Mouse (Mus musculus) hindbrain, embryonic 11.5 days (tissue): Measurements from ENCODE around the gene Btbd3. TPM values are rescaled to one million over a fixed set of nuclear protein-coding genes. Genes with fewer than 3 reads are reported as not detected.
A peak's percentile ranks its signal among the peaks of the same experiment; 100 is the strongest.
"Not testable (repeated sequence)": the region's sequence is repeated elsewhere in the genome, so short reads cannot be mapped to it uniquely, and the experiment has no call there.

Experiments
- ATAC-seq: fragments of 200-750 bp; cut with Nextera tagmentation; 2 replicates; pipeline ENCODE4 v1.8.0; 2017; ENCODE audit warnings: mild to moderate bottlenecking, moderate TSS enrichment, moderate library complexity; ENCODE audit not compliant: low FRiP score
- DNase-seq: peaks from one replicate; pipeline ENCODE4 v3.0.0-alpha.2; 2015; ENCODE audit warnings: low spot score
- H3K27ac ChIP-seq: fragments of 300-500 bp; sonication (generic); 2 replicates; pipeline ENCODE4 v1.5.1; 2014; ENCODE audit warnings: mild to moderate bottlenecking, low read depth, low read length
- H3K27me3 ChIP-seq: fragments of 300-500 bp; sonication (generic); 2 replicates; pipeline ENCODE4 v1.6.1; 2014; ENCODE audit warnings: mild to moderate bottlenecking, low read length, moderate library complexity, mixed read lengths; ENCODE audit not compliant: control insufficient read depth, insufficient read depth
- H3K36me3 ChIP-seq: fragments of 300-500 bp; sonication (generic); 2 replicates; pipeline ENCODE4 v1.6.1; 2014; ENCODE audit warnings: mild to moderate bottlenecking, low read length, moderate library complexity, mixed read lengths; ENCODE audit not compliant: control insufficient read depth, insufficient read depth
- H3K4me1 ChIP-seq: fragments of 300-500 bp; sonication (generic); replicated peaks from 2 replicates; pipeline ENCODE4 v1.6.1; 2014; ENCODE audit warnings: low read length, mixed read lengths; ENCODE audit not compliant: control insufficient read depth, insufficient read depth
- H3K4me2 ChIP-seq: fragments of 300-500 bp; sonication (generic); replicated peaks from 2 replicates; pipeline ENCODE4 v1.6.1; 2014; ENCODE audit warnings: mild to moderate bottlenecking, low read depth, low read length
- H3K4me3 ChIP-seq: fragments of 300-500 bp; sonication (generic); 2 replicates; pipeline ENCODE4 v1.5.1; 2014; ENCODE audit warnings: low read depth, low read length
- H3K9ac ChIP-seq: fragments of 300-500 bp; sonication (generic); 2 replicates; pipeline ENCODE4 v1.6.1; 2014; ENCODE audit warnings: low read depth, low read length
- H3K9me3 ChIP-seq: fragments of 300-500 bp; sonication (generic); 2 replicates; pipeline ENCODE4 v1.6.1; 2016; ENCODE audit warnings: low read length; ENCODE audit not compliant: control insufficient read depth
- WGBS: fragments of 180-500 bp; shearing (Covaris S2); extraction: QIAGEN DNeasy Blood & Tissue Kit; methylation state at CpG from one replicate; pipeline ENCODE4 v1.1.7; 2014; 5-methylcytosine and 5-hydroxymethylcytosine counted together
- polyA plus RNA-seq: library from polyadenylated mRNA; unstranded; fragments of >200 nt; fragmentation: Nextera tagmentation; extraction: Ambion mirVana; gene quantifications from 2 replicates; pipeline ENCODE4 v1.2.1, GENCODE M21; 2014

Gene Btbd3
- polyA plus RNA-seq, 1 experiment from 2014 or later = 19.3 TPM

DNA sequence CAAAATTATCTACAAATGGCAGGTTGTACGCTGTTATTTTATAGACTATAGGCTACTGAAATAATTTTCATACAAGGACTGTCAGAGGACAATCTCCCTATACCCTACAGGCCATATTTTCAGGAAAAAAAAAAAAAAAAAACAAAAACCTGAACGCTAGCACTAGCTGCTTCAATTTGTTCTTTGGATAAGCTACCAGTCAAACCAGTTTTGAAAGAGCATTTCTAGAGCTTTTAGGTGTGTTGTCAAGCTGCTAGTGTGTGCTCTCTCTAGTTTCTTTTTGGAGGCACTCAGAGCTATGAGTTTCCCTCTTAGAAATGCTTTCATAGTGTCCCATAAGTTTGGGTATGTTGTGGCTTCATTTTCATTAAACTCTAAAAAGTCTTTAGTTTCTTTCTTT is 77.8 kb downstream of the Btbd3 start:
- not testable (repeated sequence) for H3K27me3 ChIP-seq, H3K9ac ChIP-seq, ATAC-seq, H3K4me3 ChIP-seq, H3K27ac ChIP-seq, H3K9me3 ChIP-seq, H3K4me2 ChIP-seq, H3K4me1 ChIP-seq, DNase-seq, H3K36me3 ChIP-seq
- WGBS = 84% methylated on average over 2 of the region's 2 CpGs

DNA sequence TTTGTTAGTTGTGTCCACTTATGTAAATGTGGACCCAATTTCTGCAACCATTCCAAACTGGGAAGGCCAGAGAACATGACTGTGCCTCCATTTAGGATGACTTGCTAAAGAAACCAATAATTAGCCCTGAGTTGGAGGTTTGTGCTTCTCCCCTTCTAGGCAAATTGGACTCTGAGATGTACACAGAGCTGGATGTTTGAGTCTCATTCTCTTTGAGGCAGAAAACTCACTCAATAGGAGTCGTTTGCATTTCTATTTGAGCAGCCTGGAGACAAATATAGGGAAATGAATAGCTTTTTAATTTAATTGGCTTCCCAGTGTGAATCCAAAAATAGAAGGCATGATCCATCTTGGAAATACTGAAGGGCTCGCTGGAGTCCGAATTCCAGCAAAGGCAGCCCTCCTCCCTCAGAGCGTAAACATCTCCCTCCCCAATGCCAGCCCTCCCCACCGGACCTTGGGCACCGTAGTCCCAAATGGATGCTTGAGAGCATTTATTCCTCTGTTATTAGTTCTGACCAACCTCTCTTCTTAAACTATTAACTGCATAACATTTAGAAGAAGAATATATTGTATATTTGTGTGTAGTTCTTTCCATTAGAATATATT is 81.6 kb downstream of the Btbd3 start:
- Histone ChIP-seq H3K4me2 (no peak overlapping the region), H3K9ac (no peak overlapping the region), H3K27me3 (no peaks in the 10 kb centered on the region), H3K4me1 (no peaks in the 10 kb centered on the region), H3K27ac (no peak overlapping the region), H3K4me3 (no peak overlapping the region), H3K36me3 (no peaks in the 10 kb centered on the region), H3K9me3 (no peaks in the 10 kb centered on the region)
- WGBS = 65% methylated on average over 6 of the region's 6 CpGs
- ATAC-seq = no peak
- DNase-seq = no peak

DNA sequence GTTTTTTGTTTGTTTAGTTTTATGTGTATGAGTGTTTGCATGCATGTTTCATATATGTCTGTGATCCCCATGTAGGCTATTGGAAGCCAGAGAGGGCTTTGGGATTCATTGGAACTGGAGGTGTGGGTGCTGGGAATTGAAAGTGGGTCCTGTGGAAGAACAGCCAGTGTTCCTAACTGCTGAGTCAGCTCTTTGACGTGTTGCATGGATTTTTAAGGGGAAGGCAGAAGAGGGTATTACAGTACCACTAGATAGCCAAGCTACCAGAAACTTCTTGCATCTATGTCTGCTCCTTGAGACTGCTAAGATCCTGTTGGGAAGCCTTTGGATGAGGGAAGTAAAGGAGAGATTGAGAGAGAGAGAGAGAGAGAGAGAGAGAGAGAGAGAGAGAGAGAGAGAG is 82.2 kb downstream of the Btbd3 start:
- Histone ChIP-seq H3K27ac (no peak overlapping the region), H3K9me3 (no peaks in the 10 kb centered on the region), H3K27me3 (no peaks in the 10 kb centered on the region), H3K9ac (no peak overlapping the region), H3K4me2 (no peak overlapping the region), H3K4me1 (no peaks in the 10 kb centered on the region), H3K4me3 (no peak overlapping the region), H3K36me3 (no peaks in the 10 kb centered on the region)
- no peak for DNase-seq
- WGBS = 71% methylated on average over 1 of the region's 1 CpGs
- ATAC-seq = no peak

DNA sequence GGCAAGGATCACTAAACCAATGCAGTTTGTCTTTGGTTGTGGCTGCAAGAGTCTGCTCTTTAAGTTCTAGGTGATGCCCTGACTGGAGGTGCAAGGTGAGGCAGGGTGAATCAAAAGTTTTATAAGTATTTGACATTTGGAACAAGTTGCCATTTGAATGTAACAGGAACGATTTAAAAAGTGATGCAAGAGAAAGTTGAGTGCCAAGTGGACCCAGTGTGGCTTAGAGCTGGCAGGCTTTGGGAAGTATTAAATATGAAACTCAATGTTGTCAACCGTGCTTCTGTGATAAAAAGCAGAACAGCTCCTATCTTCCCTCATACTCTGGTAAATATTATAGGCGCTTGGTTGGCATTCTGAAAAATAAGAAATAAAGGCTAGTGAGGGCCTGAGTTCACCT is 99.0 kb downstream of the Btbd3 start:
- no peaks in the 10 kb centered on the region for H3K27me3 ChIP-seq
- WGBS = 93% methylated on average over 3 of the region's 3 CpGs

DNA sequence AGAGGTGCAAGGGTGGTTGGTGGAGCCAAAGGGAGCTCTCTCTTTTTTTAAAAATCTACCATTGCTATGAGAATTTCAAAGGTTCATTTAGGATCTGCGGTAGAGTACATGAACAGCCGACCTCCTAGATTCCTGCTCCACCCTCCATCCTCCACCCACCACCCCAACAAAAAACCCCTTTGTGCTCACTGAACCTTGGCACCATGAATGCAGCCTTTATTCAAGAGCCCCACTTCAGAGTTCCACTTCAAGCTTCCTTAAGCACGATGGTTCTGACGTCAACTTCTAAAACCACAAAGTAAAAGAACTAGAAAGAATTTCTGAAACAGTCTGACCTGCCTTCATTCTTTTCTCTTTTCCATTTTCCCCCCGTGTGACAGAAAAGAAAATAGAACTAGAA is 106.1 kb downstream of the Btbd3 start:
- WGBS = 42% methylated on average over 5 of the region's 5 CpGs
- peak; percentile 62 for ATAC-seq
- DNase-seq = no peak
- Histone ChIP-seq H3K9me3 (no peaks in the 10 kb centered on the region), H3K4me3 (no peak overlapping the region), H3K27ac (no peak overlapping the region), H3K9ac (no peak overlapping the region), H3K4me2 (no peak overlapping the region), H3K27me3 (no peaks in the 10 kb centered on the region), H3K36me3 (no peaks in the 10 kb centered on the region), H3K4me1 (no peaks in the 10 kb centered on the region)

More for the DNA sequence above, 99.0 kb downstream of the Btbd3 start:
- Histone ChIP-seq H3K9me3 (no peaks in the 10 kb centered on the region), H3K4me1 (no peaks in the 10 kb centered on the region), H3K4me2 (no peak overlapping the region), H3K36me3 (no peaks in the 10 kb centered on the region), H3K9ac (no peak overlapping the region), H3K4me3 (no peak overlapping the region), H3K27ac (no peak overlapping the region)
- ATAC-seq = no peak
- no peak for DNase-seq

DNA sequence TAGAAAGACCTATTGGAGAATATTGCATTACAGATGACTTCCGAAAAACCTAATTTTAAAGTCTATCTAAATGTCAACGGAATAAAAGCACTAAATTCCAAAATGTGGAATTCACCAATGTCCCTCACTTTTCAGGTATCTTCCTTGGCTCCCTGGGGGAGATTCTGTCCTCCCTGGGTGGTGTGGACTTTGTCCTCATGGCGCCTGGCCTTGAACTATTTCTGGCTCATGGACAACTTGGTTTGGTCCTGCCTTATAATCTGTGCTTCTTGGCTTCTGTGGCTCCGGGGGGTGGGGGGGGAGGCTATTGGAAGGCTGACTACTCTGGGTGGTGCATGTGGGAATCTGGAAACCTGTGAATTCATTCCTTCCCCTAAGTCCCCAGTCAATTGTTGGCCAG is 109.0 kb downstream of the Btbd3 start:
- no peak overlapping the region for H3K4me3 ChIP-seq
- DNase-seq = no peak
- no peak overlapping the region for H3K9ac ChIP-seq
- H3K9me3 ChIP-seq = no peaks in the 10 kb centered on the region
- H3K27ac ChIP-seq = no peak overlapping the region
- H3K27me3 ChIP-seq = no peaks in the 10 kb centered on the region
- no peaks in the 10 kb centered on the region for H3K4me1 ChIP-seq
- no peak for ATAC-seq
- no peak overlapping the region for H3K4me2 ChIP-seq
- H3K36me3 ChIP-seq = no peaks in the 10 kb centered on the region
- 88% methylated on average over 4 of the region's 4 CpGs for WGBS

DNA sequence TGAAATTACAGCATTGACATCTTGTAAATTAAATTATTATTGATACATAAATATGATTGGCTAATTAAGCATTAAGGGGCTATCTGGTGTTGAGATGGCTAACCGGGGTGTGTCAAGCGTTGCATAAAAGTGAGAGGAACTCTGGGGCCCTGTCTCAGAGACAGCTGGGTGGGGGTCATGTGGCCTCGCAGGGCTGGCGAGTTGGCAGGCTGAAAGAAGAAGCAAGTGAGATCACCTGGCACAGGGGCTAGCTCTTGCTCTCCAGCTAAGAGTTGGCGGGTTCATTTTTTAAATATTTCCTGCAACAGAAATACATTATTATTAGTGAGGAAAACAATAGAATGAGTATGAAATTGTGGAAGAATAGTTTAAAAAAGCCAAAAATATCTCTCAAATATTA is 118.2 kb downstream of the Btbd3 start:
- no peak overlapping the region for H3K27ac ChIP-seq
- no peak overlapping the region for H3K4me2 ChIP-seq
- H3K9ac ChIP-seq = no peak overlapping the region
- H3K4me1 ChIP-seq = no peaks in the 10 kb centered on the region
- no peaks in the 10 kb centered on the region for H3K27me3 ChIP-seq
- 87% methylated on average over 5 of the region's 5 CpGs for WGBS
- DNase-seq (no peak), ATAC-seq (no peak)
- no peak overlapping the region for H3K4me3 ChIP-seq
- no peaks in the 10 kb centered on the region for H3K36me3 ChIP-seq
- no peaks in the 10 kb centered on the region for H3K9me3 ChIP-seq

DNA sequence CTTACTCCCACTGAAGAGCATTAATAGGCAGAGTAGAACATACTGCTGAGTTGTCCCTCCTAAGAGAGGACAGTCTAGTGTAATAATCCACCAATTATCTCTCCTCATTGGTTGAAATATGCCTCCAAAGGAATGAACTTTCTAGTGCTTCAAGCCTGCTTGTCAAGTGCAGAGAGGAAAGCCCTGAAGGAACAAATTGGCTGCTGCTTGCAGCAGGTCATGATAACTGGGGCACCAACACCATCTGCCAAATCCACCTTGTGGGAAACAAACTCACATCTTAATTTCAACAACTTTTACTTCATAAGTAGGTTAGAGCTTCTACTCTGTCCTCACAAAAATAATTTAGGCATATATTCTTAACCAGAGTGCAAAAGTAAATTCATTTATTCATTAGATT is 122.5 kb downstream of the Btbd3 start:
- no peak overlapping the region for H3K9ac ChIP-seq
- H3K4me3 ChIP-seq = no peak overlapping the region
- no peak overlapping the region for H3K27ac ChIP-seq
- ATAC-seq = no peak
- DNase-seq = no peak
- H3K36me3 ChIP-seq = no peaks in the 10 kb centered on the region
- H3K4me2 ChIP-seq = no peak overlapping the region
- H3K27me3 ChIP-seq = no peaks in the 10 kb centered on the region
- no peaks in the 10 kb centered on the region for H3K4me1 ChIP-seq
- H3K9me3 ChIP-seq = no peaks in the 10 kb centered on the region

DNA sequence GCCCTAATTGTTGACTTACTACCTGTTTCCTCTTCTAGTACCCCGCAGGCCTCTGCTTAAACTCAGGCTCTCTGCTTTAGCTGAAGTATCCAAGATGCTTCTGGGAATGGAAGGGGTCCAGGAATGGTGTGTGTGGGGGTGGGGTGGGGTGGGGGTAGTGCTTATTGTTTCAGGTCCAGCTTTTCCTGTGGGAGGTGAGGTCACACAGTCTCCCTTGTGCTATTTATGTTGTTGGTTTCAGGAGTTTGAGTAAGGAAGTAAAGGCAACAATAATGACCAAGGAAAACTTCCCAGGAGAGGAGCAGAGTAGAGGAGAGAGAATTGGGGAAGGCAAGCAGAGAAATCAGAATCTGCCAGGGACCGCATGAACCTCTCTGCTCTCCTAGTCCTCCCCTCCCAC is 128.4 kb downstream of the Btbd3 start:
- no peak overlapping the region for H3K4me3 ChIP-seq
- no peaks in the 10 kb centered on the region for H3K36me3 ChIP-seq
- H3K4me2 ChIP-seq = no peak overlapping the region
- no peaks in the 10 kb centered on the region for H3K27me3 ChIP-seq
- H3K4me1 ChIP-seq = no peaks in the 10 kb centered on the region
- ATAC-seq (no peak), DNase-seq (no peak)
- H3K9me3 ChIP-seq = no peaks in the 10 kb centered on the region
- no peak overlapping the region for H3K9ac ChIP-seq
- no peak overlapping the region for H3K27ac ChIP-seq
- WGBS = 82% methylated on average over 2 of the region's 2 CpGs
